Mouse (Mus musculus): ENCODE results near the gene Hspbp1. TPM values are rescaled to one million over a fixed set of nuclear protein-coding genes. Genes with fewer than 3 reads are reported as not detected.
A peak's percentile ranks its signal among the peaks of the same experiment; 100 is the strongest.

The Hspbp1 gene
- 84.8 and 94.2 TPM in 2 replicates for polyA plus RNA-seq (2014; fragmentation: Nextera tagmentation; extraction: Ambion mirVana)

- WGBS = under 1% methylated on average over 32 of the region's 32 CpGs
- H3K4me3 ChIP-seq (ENCODE audit: low read depth, low read length) = peak within 1 kb of the TSS; percentile 59
- H3K9me3 ChIP-seq (ENCODE audit: control insufficient read depth, low read depth, low read length) = no peaks in the 10 kb centered on the region
- peak within 1 kb of the TSS; percentile 42; the same call in 1 of the 2 replicates for H3K9ac ChIP-seq (replicated peaks; ENCODE audit: low read depth, low read length)
- H3K27me3 ChIP-seq (ENCODE audit: control insufficient read depth, insufficient read depth, low read length) = no peaks in the 10 kb centered on the region
- peak; percentile 98 for ATAC-seq (ENCODE audit: insufficient number of reproducible peaks, insufficient read depth, low FRiP score, low read depth)
- peaks cover 8% of the 10 kb centered on the region for H3K4me1 ChIP-seq (ENCODE audit: control insufficient read depth, insufficient read depth, low read length)
- peak within 1 kb of the TSS; percentile 29; the same call in 1 of the 2 replicates for H3K27ac ChIP-seq (ENCODE audit: low read length)
- peak within 1 kb of the TSS; percentile 94 for H3K4me2 ChIP-seq (replicated peaks; ENCODE audit: low read depth, low read length)
- peaks cover 11% of the 10 kb centered on the region; the same call in 1 of the 2 replicates for H3K36me3 ChIP-seq (ENCODE audit: control insufficient read depth, insufficient read depth, low read length)
Observed at GRCm38 (mm10) chr7:4684632-4685417, at the start of gene Hspbp1. TSS of gene Hspbp1 (minus strand) at chr7:4685068.

- Histone ChIP-seq H3K4me1 (ENCODE audit: control insufficient read depth, insufficient read depth, low read length) (no peaks in the 10 kb centered on the region), H3K4me2 (replicated peaks; ENCODE audit: low read depth, low read length) (no peak overlapping the region), H3K9me3 (ENCODE audit: control insufficient read depth, low read depth, low read length) (no peaks in the 10 kb centered on the region), H3K27me3 (ENCODE audit: control insufficient read depth, insufficient read depth, low read length) (no peaks in the 10 kb centered on the region), H3K9ac (replicated peaks; ENCODE audit: low read depth, low read length) (no peak overlapping the region), H3K4me3 (ENCODE audit: low read depth, low read length) (no peak overlapping the region), H3K27ac (ENCODE audit: low read length) (no peak overlapping the region), H3K36me3 (ENCODE audit: control insufficient read depth, insufficient read depth, low read length) (no peaks in the 10 kb centered on the region)
- ATAC-seq (ENCODE audit: insufficient number of reproducible peaks, insufficient read depth, low FRiP score, low read depth) = no peak
- 53% methylated on average over 6 of the region's 6 CpGs for WGBS
Observed at GRCm38 (mm10) chr7:4732968-4733392, 48.1 kb upstream of the Hspbp1 start.

- Histone ChIP-seq H3K9ac (replicated peaks; ENCODE audit: low read depth, low read length) (no peak overlapping the region), H3K9me3 (ENCODE audit: control insufficient read depth, low read depth, low read length) (no peaks in the 10 kb centered on the region), H3K4me1 (ENCODE audit: control insufficient read depth, insufficient read depth, low read length) (no peaks in the 10 kb centered on the region), H3K4me2 (replicated peaks; ENCODE audit: low read depth, low read length) (no peak overlapping the region), H3K36me3 (ENCODE audit: control insufficient read depth, insufficient read depth, low read length) (no peaks in the 10 kb centered on the region), H3K27me3 (ENCODE audit: control insufficient read depth, insufficient read depth, low read length) (no peaks in the 10 kb centered on the region), H3K4me3 (ENCODE audit: low read depth, low read length) (no peak overlapping the region), H3K27ac (ENCODE audit: low read length) (no peak overlapping the region)
- ATAC-seq (ENCODE audit: insufficient number of reproducible peaks, insufficient read depth, low FRiP score, low read depth) = no peak
- 75% methylated on average over 5 of the region's 5 CpGs for WGBS
Observed at GRCm38 (mm10) chr7:4731090-4731489, 46.2 kb upstream of the Hspbp1 start.

- peak within 1 kb of the TSS; percentile 32 for H3K4me2 ChIP-seq (replicated peaks; ENCODE audit: low read depth, low read length)
- H3K4me1 ChIP-seq (ENCODE audit: control insufficient read depth, insufficient read depth, low read length) = 0 out of 2 replicates have a peak, but pooled peaks cover 7% of the 10 kb centered on the region
- no peaks in the 10 kb centered on the region for H3K9me3 ChIP-seq (ENCODE audit: control insufficient read depth, low read depth, low read length)
- ATAC-seq (ENCODE audit: insufficient number of reproducible peaks, insufficient read depth, low FRiP score, low read depth) = peak; percentile 30; the same call in 1 of the 2 replicates
- whole genome bisulfite sequencing = 69% methylated on average over 7 of the region's 7 CpGs
- H3K27me3 ChIP-seq (ENCODE audit: control insufficient read depth, insufficient read depth, low read length) = no peaks in the 10 kb centered on the region
- H3K36me3 ChIP-seq (ENCODE audit: control insufficient read depth, insufficient read depth, low read length) = no peaks in the 10 kb centered on the region
- peak within 1 kb of the TSS; percentile 69; the same call in 1 of the 2 replicates for H3K27ac ChIP-seq (ENCODE audit: low read length)
- H3K9ac ChIP-seq (replicated peaks; ENCODE audit: low read depth, low read length) = no peak within 1 kb of the TSS
- H3K4me3 ChIP-seq (ENCODE audit: low read depth, low read length) = no peak within 1 kb of the TSS
Observed at GRCm38 (mm10) chr7:4725169-4725568, 40.3 kb upstream of the Hspbp1 start, which contains the start of gene Tmem150b. TSS of gene Tmem150b (minus strand) at chr7:4725249.

GRCm38 (mm10) chr7:4724359-4724758, 39.5 kb upstream of the Hspbp1 start:
- peak overlapping the region; percentile 32 for H3K4me2 ChIP-seq (replicated peaks; ENCODE audit: low read depth, low read length)
- H3K4me3 ChIP-seq (ENCODE audit: low read depth, low read length) = no peak overlapping the region
- 0 out of 2 replicates have a peak, but pooled peaks cover 7% of the 10 kb centered on the region for H3K4me1 ChIP-seq (ENCODE audit: control insufficient read depth, insufficient read depth, low read length)
- H3K27ac ChIP-seq (ENCODE audit: low read length) = peak overlapping the region; percentile 69; the same call in 1 of the 2 replicates
- ATAC-seq (ENCODE audit: insufficient number of reproducible peaks, insufficient read depth, low FRiP score, low read depth) = peak; percentile 51; the same call in 1 of the 2 replicates
- H3K9ac ChIP-seq (replicated peaks; ENCODE audit: low read depth, low read length) = no peak overlapping the region
- no peaks in the 10 kb centered on the region for H3K9me3 ChIP-seq (ENCODE audit: control insufficient read depth, low read depth, low read length)
- WGBS = 29% methylated on average over 3 of the region's 3 CpGs
- H3K27me3 ChIP-seq (ENCODE audit: control insufficient read depth, insufficient read depth, low read length) = no peaks in the 10 kb centered on the region
- H3K36me3 ChIP-seq (ENCODE audit: control insufficient read depth, insufficient read depth, low read length) = no peaks in the 10 kb centered on the region

GRCm38 (mm10) chr7:4723508-4723907, 38.6 kb upstream of the Hspbp1 start:
- 37% methylated on average over 12 of the region's 12 CpGs for WGBS
- Histone ChIP-seq H3K36me3 (ENCODE audit: control insufficient read depth, insufficient read depth, low read length) (no peaks in the 10 kb centered on the region), H3K9ac (replicated peaks; ENCODE audit: low read depth, low read length) (no peak overlapping the region), H3K4me2 (replicated peaks; ENCODE audit: low read depth, low read length) (peak overlapping the region; percentile 32), H3K27ac (ENCODE audit: low read length) (0 out of 2 replicates have a peak overlapping the region, but pooled peaks have one; percentile 69), H3K4me1 (ENCODE audit: control insufficient read depth, insufficient read depth, low read length) (0 out of 2 replicates have a peak, but pooled peaks cover 7% of the 10 kb centered on the region), H3K27me3 (ENCODE audit: control insufficient read depth, insufficient read depth, low read length) (no peaks in the 10 kb centered on the region), H3K9me3 (ENCODE audit: control insufficient read depth, low read depth, low read length) (no peaks in the 10 kb centered on the region), H3K4me3 (ENCODE audit: low read depth, low read length) (peak overlapping the region; percentile 13; the same call in 1 of the 2 replicates)
- peak; percentile 56; the same call in 1 of the 2 replicates for ATAC-seq (ENCODE audit: insufficient number of reproducible peaks, insufficient read depth, low FRiP score, low read depth)

- WGBS = 92% methylated on average over 3 of the region's 3 CpGs
- peaks cover 6% of the 10 kb centered on the region; the same call in 1 of the 2 replicates for H3K36me3 ChIP-seq (ENCODE audit: control insufficient read depth, insufficient read depth, low read length)
- no peak for ATAC-seq (ENCODE audit: insufficient number of reproducible peaks, insufficient read depth, low FRiP score, low read depth)
Observed at GRCm38 (mm10) chr7:4719276-4719675, 34.4 kb upstream of the Hspbp1 start.

GRCm38 (mm10) chr7:4716955-4717354, 32.1 kb upstream of the Hspbp1 start:
- no peaks in the 10 kb centered on the region for H3K4me1 ChIP-seq (ENCODE audit: control insufficient read depth, insufficient read depth, low read length)
- no peaks in the 10 kb centered on the region for H3K27me3 ChIP-seq (ENCODE audit: control insufficient read depth, insufficient read depth, low read length)
- no peak overlapping the region for H3K9ac ChIP-seq (replicated peaks; ENCODE audit: low read depth, low read length)
- peaks cover 23% of the 10 kb centered on the region for H3K36me3 ChIP-seq (ENCODE audit: control insufficient read depth, insufficient read depth, low read length)
- WGBS = 66% methylated on average over 6 of the region's 6 CpGs
- H3K27ac ChIP-seq (ENCODE audit: low read length) = no peak overlapping the region
- H3K4me3 ChIP-seq (ENCODE audit: low read depth, low read length) = no peak overlapping the region
- no peak overlapping the region for H3K4me2 ChIP-seq (replicated peaks; ENCODE audit: low read depth, low read length)
- no peaks in the 10 kb centered on the region for H3K9me3 ChIP-seq (ENCODE audit: control insufficient read depth, low read depth, low read length)
- no peak for ATAC-seq (ENCODE audit: insufficient number of reproducible peaks, insufficient read depth, low FRiP score, low read depth)

More at GRCm38 (mm10) chr7:4719276-4719675, 34.4 kb upstream of the Hspbp1 start:
- H3K4me1 ChIP-seq (ENCODE audit: control insufficient read depth, insufficient read depth, low read length) = 0 out of 2 replicates have a peak, but pooled peaks cover 6% of the 10 kb centered on the region
- H3K27me3 ChIP-seq (ENCODE audit: control insufficient read depth, insufficient read depth, low read length) = no peaks in the 10 kb centered on the region
- H3K9ac ChIP-seq (replicated peaks; ENCODE audit: low read depth, low read length) = no peak overlapping the region
- no peak overlapping the region for H3K27ac ChIP-seq (ENCODE audit: low read length)
- no peaks in the 10 kb centered on the region for H3K9me3 ChIP-seq (ENCODE audit: control insufficient read depth, low read depth, low read length)
- H3K4me2 ChIP-seq (replicated peaks; ENCODE audit: low read depth, low read length) = no peak overlapping the region
- no peak overlapping the region for H3K4me3 ChIP-seq (ENCODE audit: low read depth, low read length)
